Mouse (Mus musculus): ENCODE data around the gene Asb15.

Asb15 gene

DNA sequence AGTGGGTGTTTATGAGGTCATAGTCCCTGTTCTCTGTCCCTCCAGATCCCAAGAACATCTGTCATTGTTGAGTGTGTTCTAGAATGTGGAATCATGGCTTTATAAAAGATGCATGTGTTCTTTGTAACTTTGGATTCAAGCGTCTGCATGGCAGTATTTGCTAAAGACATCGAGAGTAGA is at the start of gene Asb15:
Gene Asb15 (plus strand): TSS at position 81 of the 180 bp plus-strand sequence.
- DNase-seq: no peak

DNA sequence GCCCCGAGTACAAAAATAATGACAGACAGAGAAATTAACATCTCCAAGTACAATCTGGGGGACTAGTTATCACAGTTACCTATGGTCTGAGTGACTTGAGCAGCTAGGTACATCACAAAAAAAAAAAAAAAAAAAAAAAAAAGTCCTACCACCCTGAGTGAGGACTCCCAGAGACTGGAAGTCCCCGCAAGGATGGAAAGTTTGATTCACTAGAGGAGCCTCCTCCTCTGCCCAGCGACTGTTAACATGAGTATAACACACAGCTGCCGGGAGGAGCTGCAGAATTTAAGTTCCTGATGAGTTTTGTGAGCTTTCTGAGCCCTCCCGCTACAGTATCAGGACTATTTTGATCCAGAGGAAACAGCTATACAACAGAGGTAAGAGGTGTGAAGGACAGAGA is 41.4 kb upstream of the Asb15 start:
- no peak for DNase-seq

DNA sequence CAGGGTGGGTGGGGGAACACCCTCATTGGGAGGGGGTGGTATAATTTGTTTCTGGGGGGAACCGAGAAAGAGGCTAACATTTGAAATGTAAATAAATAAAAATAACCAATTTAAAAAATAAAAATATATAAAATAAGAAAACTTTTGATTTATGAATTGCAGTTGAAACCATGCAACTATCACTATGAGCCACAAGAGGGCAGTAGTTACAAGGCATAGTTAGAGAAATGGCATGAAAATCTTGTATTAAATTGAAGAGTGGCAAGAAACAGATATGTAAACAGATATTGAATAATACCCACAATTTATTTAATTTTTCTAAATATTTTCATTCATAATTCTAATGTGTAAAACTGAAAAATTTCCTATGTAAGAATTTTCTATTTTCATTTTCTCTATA is 37.6 kb upstream of the Asb15 start:
- no peak for DNase-seq

DNA sequence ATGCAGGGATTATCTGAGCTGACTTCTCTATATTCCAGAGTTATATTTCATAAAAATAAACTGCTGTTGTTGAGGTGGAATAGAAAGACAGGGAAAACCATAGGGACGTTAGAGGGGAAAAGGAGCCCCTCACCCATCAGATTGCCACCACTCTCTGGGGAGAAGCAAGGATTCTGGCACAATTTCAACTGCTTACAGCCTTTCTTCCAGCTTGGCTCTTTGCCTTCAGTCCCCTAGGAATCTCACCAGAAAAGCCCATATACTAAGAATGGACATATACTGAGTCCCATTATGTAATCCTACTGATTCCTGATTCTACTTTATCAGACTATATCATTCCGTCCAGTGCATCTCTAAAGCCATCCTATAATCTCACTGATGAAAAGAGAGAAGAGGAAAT is 23.8 kb upstream of the Asb15 start:
- DNase-seq: no peak

DNA sequence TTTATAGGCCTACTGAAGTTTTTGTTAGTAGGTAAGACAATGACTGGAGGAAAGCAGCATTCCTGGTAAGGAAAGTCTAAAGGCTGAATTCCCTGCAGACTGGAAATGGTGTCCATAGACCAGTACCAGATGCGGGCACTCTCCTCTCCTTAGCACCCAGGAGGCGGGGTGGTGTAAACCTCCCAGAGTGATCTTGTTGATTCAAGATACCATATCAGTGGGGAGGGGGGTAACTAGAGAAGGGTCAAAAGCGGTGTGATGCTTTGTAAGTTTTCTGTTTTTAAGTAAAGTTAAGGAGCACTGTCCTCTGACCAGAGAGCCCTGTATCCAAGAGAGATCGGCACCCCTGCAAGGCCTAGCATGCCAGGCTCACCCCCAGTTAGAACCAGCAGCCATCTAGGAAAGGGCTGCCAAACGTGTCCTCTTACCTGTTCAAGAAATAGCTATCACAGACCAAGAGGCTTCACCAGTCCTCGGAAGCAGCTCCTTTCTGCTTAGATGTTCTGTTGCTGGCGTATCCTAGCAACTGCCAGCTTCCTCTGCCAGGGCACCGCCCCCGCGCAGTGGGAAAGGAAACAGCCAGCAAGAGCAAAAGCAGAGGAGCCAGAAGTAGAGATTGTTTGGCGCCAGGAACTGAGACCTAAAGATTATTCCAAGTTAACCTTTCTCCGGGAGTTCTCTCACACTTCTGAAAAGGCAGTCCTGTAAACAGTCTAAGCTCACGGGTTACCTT is 13.2 kb upstream of the Asb15 start, which contains the start of gene Iqub:
Gene Iqub (minus strand): TSS at position 516 of the 733 bp plus-strand sequence.
- peak; percentile 94 for DNase-seq

DNA sequence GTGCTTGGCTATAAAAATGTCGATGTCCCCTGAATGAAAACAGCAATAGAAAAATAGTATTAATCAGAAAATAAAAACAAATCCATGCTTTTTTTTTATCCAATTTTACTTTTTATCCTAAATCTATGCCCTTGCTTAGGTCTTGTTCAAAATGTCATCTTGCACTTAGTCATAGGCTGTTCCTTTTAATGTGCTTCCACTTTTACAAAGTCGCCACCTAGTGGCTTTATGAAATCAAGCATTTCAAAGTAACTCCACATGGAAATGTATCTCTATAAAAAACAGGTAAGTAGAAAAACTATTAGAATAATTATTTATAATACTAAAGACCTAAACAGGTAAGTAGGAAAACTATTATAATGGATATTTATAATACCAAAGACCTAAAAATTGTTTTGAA is 11.7 kb upstream of the Asb15 start:
- DNase-seq: no peak

DNA sequence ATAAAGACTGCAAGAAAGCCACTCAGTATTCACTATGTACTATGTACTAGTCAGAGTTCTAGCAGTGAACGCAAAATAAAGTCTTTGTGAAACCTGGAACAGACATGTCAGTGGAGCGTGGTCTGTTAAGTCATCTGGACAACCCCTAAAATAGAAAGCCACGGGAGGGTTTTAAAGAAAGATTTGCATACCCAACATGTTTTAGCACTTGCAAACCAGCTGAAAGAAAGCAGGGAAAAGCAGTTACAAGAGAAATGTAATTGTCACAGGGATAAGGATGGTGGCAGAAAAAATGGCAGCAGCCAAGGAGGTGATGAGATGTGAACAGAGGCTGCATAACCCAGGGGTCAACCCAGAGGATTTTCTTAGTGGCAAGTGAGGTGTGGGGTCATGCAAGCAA is 2.2 kb upstream of the Asb15 start:
- DNase-seq: no peak

DNA sequence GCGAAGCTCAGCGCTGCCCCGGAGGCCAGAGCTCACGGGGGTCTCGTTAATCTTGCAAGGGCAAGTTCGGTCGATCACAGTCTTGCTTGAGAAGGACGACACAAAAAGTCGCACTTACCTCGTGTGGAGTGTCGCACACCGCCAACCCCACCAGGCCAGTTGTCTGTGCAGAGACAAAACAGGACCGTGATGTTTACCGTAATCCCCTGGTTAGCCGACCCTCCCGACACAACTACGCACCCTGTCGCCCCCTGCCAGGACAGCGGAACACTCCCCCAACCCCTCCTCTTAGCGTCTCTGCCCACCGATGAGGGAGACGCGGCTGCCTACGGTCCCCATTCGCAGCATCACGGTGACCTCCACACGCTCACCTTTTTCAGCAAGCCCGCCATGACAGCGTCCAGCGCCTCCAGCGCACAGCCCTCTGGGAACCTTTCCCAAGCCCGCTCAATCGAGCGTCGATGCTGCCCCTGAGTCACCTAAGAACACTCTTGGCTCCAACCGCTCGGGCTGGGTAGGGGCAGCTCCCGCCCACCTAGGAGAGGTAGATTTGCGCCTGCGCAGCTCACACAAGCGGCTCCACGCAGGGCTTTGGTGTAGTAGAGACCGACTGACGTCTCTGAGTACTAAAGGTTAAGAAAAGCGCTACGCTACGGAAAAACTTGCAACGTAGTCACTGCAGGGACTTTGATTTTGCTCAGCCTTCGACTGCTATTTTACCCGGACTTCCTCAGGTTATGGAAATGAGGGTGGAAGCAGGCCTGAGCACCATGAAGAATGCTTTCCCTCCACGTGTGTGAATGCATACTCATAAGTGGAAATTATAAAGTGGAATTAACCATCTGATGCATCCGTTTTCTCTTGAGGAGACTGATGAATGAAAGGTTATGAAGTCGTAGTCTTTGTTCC is 535 bp upstream of the Asb15 start, which contains the start of gene Ndufa5:
Gene Ndufa5 (minus strand): TSS at position 859 of the 909 bp plus-strand sequence.
- DNase-seq: peak; percentile 95

DNA sequence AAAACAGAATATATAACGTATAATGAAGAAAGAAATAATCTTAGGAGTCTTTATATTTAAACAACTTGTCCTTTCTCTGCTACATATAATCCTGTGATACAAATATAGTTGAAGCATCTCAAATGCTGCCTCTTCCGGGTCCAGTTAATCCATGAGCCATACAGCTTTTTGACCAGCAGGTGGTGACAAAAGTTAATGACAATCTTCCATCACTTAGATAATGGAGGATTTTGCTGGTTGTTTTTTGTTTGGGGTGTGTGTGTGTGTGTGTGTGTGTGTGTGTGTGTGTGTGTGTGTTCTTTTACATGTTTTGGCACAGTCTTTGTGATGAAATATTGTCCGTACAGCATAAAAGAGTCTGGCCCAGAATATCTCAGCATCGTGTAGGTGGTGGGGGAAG is 2.2 kb downstream of the Asb15 start:
- peak; percentile 50 for DNase-seq

DNA sequence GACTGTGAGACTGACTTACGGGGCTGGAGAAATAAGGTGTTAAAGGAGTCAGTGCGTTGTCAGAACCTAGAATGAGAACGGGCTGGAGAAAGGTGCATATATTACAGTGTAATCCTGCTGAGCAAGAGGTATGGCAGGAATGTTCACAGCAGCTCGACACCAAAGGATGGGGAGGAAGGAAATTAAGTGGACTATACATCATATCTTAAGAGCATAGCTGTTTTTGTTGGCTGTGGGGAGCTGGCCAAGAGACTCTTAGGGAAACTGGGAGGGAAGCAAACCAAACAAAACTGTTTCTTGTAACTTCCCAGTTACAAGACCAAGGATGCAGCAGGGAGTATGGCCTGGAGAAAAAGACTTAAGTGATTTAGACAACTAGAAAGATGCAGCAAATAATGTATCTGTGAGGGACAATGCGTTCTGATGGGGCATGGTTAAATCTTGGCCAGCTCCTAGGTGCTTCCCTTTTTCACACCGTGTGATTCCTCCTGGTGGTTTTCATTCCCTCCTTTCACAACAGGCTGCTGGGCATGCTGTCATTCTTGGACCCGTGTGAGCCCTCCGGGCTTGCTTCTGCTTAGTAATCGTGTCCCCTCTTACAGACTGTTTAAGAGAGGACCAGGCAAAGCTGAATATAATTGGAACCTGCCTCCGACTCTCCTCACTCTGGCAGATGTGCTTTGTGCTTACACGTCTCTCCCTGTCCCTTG is 2.9 kb downstream of the Asb15 start:
- DNase-seq: no peak

DNA sequence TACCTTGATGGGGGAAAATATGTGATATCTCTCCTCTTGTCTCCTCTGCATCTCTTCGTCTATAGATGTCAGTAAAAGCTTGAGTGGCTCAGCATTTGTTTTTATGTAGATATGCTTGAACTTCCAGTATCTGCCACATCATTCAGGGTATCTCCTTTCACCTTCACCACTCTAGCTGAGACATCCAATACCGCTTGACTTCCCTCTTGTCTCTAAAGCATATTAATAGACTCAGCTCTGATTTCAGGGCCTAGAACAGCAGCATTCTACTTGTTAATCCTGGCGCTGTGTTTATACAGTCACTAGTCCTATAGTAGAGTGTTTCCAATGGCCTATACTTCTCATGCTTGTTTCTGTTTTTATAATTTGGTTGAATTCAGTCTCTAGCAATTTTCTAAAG is 4.9 kb downstream of the Asb15 start:
- no peak for DNase-seq

DNA sequence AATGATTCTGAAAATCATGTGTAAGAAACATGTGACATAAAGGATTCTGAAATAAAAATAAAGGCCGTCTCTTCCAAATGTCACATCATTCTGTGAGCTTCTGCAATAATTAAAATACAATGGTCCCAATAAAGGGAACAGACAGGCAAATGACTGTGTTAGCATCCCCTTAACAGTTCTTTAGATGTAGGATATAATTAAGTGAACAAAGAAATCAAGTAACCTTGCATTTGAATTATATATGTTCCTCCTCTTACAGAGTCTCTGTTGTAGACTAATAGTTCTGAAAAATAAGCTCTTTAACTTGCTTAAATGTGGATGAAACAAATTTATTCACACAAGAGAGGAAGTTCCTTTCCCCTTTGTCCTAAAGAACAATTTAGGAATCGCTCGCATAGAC is 10.5 kb downstream of the Asb15 start:
- DNase-seq: no peak

DNA sequence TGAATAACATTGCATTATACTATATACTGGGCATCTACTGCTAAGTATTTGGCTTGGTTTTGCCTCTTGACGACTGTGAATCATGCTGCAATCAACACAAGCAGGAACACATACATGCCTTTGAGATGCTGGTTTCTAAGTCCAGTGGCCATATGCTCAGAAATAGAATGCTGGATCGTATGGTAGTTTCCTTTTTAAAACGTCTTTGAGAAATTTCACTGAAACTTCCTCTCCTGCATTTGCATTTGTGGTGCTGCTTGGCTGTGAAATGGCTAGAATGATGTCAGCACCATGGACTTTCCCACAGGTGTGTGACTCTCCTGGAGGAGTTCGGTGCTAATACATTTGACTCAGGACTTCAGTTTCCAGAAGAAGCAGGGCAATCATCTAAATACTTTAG is 12.2 kb downstream of the Asb15 start:
- no peak for DNase-seq

DNA sequence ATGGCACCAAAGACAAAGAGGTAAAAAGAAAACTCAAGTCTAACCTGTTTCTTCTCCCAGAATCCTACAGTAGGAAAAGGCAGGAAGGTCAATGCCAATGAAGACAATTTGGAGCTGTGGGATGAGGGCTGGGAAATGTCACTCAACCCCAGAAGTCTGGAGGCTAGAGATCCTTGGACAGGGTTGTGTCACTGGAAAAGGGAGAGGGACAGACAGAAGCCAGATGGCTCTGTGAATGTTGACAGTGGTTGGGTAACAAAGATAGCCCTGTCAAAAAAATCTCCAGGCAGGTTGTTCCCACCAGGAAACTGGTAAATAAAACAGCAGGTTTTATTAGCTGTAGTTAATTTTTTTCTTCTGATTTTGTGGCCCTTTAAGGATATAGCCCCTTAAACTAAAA is 14.4 kb downstream of the Asb15 start:
- no peak for DNase-seq

DNA sequence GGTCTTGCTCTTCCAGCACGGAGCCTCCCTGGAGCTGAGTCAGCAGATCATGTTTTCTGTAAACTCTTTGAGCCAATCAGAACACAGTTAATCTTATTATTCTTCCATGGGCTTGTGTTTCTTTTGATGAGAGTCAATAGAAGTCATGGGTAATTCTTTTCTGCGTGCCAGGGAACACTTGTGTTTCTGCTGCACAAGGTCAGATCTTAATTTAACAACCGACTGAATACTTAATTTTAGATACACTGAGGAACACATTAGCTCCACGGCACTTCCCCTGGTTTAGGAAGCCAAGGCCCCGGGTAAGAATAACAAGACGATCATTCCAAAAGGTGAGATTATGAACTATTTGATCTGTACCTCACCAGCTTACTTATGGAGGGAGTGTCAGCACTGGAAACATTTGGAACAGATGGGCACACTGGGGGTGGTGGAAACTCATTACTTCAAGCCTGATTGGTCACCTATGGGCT is 15.2 kb downstream of the Asb15 start:
- no peak for DNase-seq

DNA sequence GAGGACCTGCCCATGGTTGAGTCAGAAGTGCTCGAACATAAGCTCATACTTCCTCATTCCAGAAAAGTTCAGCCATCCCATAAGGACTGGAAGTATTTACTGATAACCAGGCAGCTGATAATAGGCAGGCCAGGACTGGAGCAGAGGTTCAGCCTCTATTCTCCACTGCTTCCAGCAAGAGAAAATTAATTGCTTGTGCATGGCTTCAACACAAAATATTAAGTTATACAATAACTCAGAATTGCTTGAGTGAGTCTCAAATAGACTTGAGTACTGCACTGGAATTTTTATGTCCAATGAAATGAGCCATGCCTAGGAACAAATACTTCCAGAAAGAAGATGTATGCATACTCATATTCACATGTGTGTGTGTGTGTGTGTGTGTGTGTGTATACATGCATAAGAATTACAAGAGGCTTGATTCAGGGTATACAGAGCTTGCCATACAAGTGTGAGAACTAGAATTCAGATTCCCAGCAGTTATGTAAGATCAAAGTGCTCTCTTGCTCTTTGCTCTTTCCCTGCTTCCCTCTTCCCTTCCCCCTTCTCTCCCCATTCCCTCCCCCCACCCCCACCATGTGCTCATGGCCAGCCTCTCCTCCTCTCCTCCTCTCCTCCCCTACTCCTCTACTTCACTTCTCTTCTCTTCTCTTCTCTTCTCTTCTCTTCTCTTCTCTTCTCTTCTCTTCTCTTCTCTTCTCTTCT is 18.9 kb downstream of the Asb15 start:
- DNase-seq: no peak

DNA sequence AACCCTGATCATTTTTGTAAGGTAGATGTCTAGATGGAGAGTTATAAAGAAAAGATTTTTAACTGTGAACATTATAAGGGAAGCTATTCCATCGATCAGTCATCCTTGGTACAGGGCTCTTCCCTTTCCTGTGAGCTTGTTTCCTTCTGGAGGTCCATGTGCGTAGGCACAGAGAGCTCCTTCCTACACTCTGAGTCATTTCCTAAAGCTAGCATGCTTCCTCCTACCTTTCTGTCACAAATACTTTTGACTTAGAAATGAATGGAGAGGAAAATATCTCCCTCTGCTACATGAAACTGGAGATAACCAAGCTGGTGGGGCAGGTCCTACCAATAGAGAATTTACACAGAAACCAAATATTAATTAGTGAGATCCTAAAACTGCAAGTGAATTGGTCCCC is 21.9 kb downstream of the Asb15 start:
- DNase-seq: peak; percentile 48

DNA sequence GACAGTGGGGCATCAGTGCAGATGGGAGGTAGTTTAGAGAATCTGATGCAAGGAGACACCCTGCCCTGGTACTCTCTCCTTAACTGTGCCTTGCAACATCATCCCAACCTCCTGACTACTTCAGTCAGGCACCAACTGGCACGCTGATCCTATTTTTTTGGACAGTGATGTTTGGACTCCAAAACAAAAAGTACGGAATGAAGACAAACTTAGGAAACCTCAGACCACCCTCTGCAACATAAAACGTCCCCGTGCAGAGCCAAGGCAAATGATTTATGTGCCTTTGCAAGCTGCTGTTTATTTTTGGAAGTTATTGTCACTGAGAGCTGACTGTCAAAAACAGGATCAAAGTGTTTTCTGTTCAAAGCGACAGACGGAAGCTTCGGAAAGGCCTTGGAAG is 24.1 kb downstream of the Asb15 start:
- DNase-seq: no peak

DNA sequence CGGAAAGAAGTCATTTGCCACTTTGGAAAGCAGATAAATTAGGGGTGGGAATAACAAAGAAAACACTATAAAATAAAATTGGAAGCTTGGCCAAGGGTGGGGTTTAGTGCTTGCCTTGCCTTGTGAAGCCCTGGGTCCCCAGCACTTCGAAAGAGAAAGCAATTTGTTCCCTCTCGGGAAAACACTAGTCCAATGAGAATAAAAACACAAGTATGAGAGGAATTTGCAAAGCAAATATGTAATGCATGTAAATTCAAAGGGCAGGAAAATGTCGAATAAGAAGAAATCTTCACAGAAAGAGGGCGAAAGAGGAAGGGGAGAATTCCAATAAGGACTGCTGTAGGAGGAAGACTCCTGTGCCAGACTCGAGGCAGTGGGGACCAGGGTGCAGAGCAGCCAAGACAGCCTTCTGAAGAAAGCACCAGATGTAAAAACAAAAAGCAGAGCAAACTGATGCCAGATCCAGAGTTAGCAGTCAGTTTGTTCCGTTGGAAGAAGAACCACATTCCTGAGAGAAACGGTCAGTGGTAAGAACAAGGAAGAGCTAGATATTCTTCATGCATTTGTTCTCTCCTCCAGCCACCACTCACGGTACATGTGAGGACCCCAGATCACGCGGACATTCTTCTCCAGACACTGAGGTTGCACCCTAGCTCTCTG is 26.6 kb downstream of the Asb15 start:
- DNase-seq: no peak

DNA sequence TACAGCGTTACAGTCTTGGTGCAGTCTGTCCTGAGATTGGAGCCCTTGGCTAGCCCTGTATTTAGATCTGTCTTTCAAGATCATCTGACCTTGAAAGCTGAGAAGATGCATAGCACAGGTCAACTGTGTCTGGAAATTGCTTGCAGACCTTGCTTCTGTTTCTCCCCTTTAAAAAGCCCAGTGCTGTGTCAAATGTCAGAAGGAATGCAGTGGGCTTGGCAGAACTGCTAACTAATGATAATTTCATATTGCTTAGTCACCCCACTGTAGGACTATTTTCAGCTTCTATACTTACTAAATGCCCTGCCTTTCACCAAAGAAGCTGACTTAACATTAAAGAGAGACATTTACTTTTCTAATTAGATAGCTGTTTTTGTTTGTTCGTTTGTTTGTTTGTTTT is 27.5 kb downstream of the Asb15 start:
- DNase-seq: no peak

DNA sequence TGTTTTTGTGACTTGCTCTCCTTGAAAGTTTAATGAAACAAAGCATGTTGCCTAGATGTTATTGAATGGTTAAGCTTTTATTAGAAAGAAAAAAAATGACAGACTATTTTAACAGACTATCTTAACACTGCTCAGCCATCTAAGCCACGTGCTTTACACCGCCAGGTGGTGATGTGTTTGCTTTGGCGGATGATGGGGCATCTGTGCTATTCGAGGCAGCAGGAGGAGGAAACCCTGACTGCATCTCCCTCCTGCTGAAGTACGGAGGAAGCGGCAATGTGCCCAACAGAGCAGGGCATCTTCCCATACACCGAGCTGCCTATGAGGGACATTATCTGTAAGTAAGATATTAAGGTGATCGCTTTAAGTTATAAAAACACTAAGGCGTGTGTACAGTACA is 36.1 kb downstream of the Asb15 start:
- peak; percentile 31 for DNase-seq

DNA sequence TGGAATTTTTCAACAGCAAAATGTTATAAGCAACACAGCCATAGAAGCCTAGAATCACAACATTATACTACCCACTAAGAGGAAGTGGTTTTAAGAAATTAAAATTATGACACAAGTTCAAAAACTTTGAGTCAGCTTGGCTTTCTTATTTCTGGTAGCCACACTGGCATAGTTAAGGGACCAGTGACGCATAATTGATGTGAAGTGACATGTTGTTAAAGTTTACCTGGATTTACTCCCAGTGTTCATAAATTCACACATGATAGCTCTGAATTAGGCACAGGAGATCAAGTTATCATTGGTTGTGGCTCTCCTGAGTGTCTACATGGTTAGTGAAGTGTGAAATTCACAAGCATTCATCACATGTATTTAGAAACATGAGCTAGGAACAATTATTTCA is 36.9 kb downstream of the Asb15 start:
- no peak for DNase-seq

DNA sequence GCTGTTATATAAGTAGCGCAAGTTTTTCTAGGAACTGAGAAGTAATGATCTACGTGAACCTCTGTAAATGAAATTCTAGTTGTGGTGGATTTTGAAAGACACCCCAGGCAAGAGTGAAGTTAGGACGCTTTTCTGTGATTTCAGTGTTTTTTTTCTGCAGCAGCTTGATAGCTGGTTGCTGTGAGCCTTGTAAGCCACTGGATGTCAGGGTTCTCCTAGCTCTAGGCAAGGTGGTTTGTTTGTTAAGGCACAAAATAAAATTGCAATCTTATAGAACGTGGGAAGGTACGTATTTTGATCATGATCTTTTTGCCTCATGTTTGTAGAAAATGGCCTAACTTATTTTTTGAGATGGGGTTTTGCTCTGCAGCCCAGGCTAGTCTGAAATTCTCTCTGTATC is 41.0 kb downstream of the Asb15 start:
- DNase-seq: no peak
